Comparison of ENCODE assay signal across 14 mouse cellular contexts in genomic region chr5:129225810-129226450, GRCm38 (mm10).
A peak's percentile ranks its signal among the peaks of the same experiment; 100 is the strongest.
DNase-seq lines count a peak whose midpoint lies in the region; ATAC-seq and TF ChIP-seq lines count a peak whose summit lies in the region.
"Had no signal": no experiment of that assay in that cellular context is flagged by ENCODE, and none has a peak within 500 bp of the region (broad histone marks: within the 10 kb centered on the region; RNA-seq: fewer than 3 reads in every experiment).

No protein-coding gene starts in this region.

- no peaks in the 10 kb centered on the region for H3K36me3 ChIP-seq in limb, embryonic 12.5 days
- H3K36me3 ChIP-seq in limb, embryonic 10.5 days, result no peaks in the 10 kb centered on the region
- no peaks in the 10 kb centered on the region for H3K36me3 ChIP-seq in hindbrain, postnatal 0 days (ENCODE audit: insufficient read depth, low read length)
- H3K36me3 ChIP-seq in stomach, postnatal 0 days (ENCODE audit: control insufficient read depth, insufficient read depth, low read length), result no peaks in the 10 kb centered on the region
- H3K36me3 ChIP-seq: liver, embryonic 15.5 days had no signal

- H3K4me3 ChIP-seq in limb, embryonic 12.5 days (replicated peaks), result no peak overlapping the region
- no peak overlapping the region for H3K4me3 ChIP-seq in limb, embryonic 10.5 days
- H3K4me3 ChIP-seq in hindbrain, postnatal 0 days (ENCODE audit: low read length), result no peak overlapping the region
- no peak overlapping the region for H3K4me3 ChIP-seq in stomach, postnatal 0 days (ENCODE audit: low read depth, low read length)
- H3K4me3 ChIP-seq: left cerebral cortex, adult 2 months; liver, embryonic 15.5 days had no signal

- peak; percentile 9 for DNase-seq in embryo, embryonic 10.5 days (ENCODE audit: low spot score)
- no peak for DNase-seq in embryo, embryonic 11 days
- DNase-seq in limb, embryonic 10.5 days (ENCODE audit: low spot score), result no peak
- DNase-seq in hindbrain, postnatal 0 days (ENCODE audit: low spot score), result peak; percentile 39
- DNase-seq in stomach, postnatal 0 days (ENCODE audit: low spot score), result no peak
- no peak for DNase-seq in right cerebral cortex, adult 18-20 months
- DNase-seq in urinary bladder, postnatal 4 days (ENCODE audit: low spot score in 2 of 2), result no peak
- DNase-seq: gastrocnemius, postnatal 25 days; right cerebral cortex, postnatal 25 days had no signal

- H3K27ac ChIP-seq in limb, embryonic 12.5 days, result no peak overlapping the region
- H3K27ac ChIP-seq in limb, embryonic 10.5 days, result no peak overlapping the region
- no peak overlapping the region for H3K27ac ChIP-seq in hindbrain, postnatal 0 days
- H3K27ac ChIP-seq in stomach, postnatal 0 days (replicated peaks), result no peak overlapping the region
- H3K27ac ChIP-seq: kidney, postnatal 0 days; left cerebral cortex, adult 2 months; liver, embryonic 15.5 days had no signal

- H3K4me1 ChIP-seq in limb, embryonic 12.5 days (replicated peaks), result no peaks in the 10 kb centered on the region
- no peaks in the 10 kb centered on the region for H3K4me1 ChIP-seq in limb, embryonic 10.5 days
- no peaks in the 10 kb centered on the region for H3K4me1 ChIP-seq in hindbrain, postnatal 0 days (ENCODE audit: insufficient read depth, low read length)
- no peaks in the 10 kb centered on the region for H3K4me1 ChIP-seq in stomach, postnatal 0 days (replicated peaks; ENCODE audit: control insufficient read depth, insufficient read depth)
- H3K4me1 ChIP-seq: liver, embryonic 15.5 days had no signal

- 73% methylated on average over 33 of the region's 33 CpGs for WGBS in limb, embryonic 12.5 days
- WGBS in limb, embryonic 10.5 days, result 67% methylated on average over 33 of the region's 33 CpGs
- WGBS in hindbrain, postnatal 0 days, result 52% methylated on average over 33 of the region's 33 CpGs
- 66% methylated on average over 33 of the region's 33 CpGs for WGBS in stomach, postnatal 0 days

- no peak for ATAC-seq in limb, embryonic 12.5 days (ENCODE audit: insufficient number of reproducible peaks, insufficient read depth, low FRiP score, low TSS enrichment, low read depth)
- peak; percentile 53; the same call in 1 of the 2 replicates for ATAC-seq in hindbrain, postnatal 0 days
- ATAC-seq in stomach, postnatal 0 days (ENCODE audit: low FRiP score, low TSS enrichment), result 0 out of 2 replicates have a peak, but pooled peaks have one; percentile 35
- ATAC-seq: activated CD4-positive, CD25-positive, alpha-beta regulatory T cell, adult 4 months had no signal

- H3K27me3 ChIP-seq in limb, embryonic 12.5 days, result 0 out of 2 replicates have a peak, but pooled peaks cover 2% of the 10 kb centered on the region
- H3K27me3 ChIP-seq in limb, embryonic 10.5 days (ENCODE audit: low read depth, poor library complexity, severe bottlenecking), result no peaks in the 10 kb centered on the region
- no peaks in the 10 kb centered on the region for H3K27me3 ChIP-seq in hindbrain, postnatal 0 days (ENCODE audit: insufficient read depth, low read length)
- no peaks in the 10 kb centered on the region for H3K27me3 ChIP-seq in stomach, postnatal 0 days (ENCODE audit: control insufficient read depth, insufficient read depth, low read length)
- H3K27me3 ChIP-seq: liver, embryonic 15.5 days had no signal

- no peak overlapping the region for H3K9ac ChIP-seq in limb, embryonic 12.5 days (replicated peaks)
- no peak overlapping the region for H3K9ac ChIP-seq in hindbrain, postnatal 0 days (replicated peaks; ENCODE audit: low read length)
- H3K9ac ChIP-seq in stomach, postnatal 0 days (ENCODE audit: low read length), result no peak overlapping the region
- H3K9ac ChIP-seq: liver, embryonic 15.5 days had no signal

- H3K4me2 ChIP-seq in limb, embryonic 12.5 days, result peak overlapping the region; percentile 19; the same call in 1 of the 2 replicates
- no peak overlapping the region for H3K4me2 ChIP-seq in hindbrain, postnatal 0 days (ENCODE audit: low read depth, low read length)
- no peak overlapping the region for H3K4me2 ChIP-seq in stomach, postnatal 0 days (replicated peaks; ENCODE audit: low read depth)
- H3K4me2 ChIP-seq: liver, embryonic 15.5 days had no signal

- no peak for TF ChIP-seq EP300 in stomach, postnatal 0 days (optimal IDR thresholded peaks at IDR 0.05)

- TF ChIP-seq CTCF in hindbrain, postnatal 0 days (IDR thresholded peaks at IDR 0.05; ENCODE audit: low read depth), result no peak
- no peak for TF ChIP-seq CTCF in stomach, postnatal 0 days (IDR thresholded peaks at IDR 0.05; ENCODE audit: low read depth)

- H3K9me3 ChIP-seq in limb, embryonic 12.5 days, result no peaks in the 10 kb centered on the region
- H3K9me3 ChIP-seq in limb, embryonic 10.5 days (replicated peaks), result no peaks in the 10 kb centered on the region
- H3K9me3 ChIP-seq in hindbrain, postnatal 0 days (ENCODE audit: low read length), result no peaks in the 10 kb centered on the region
- no peaks in the 10 kb centered on the region for H3K9me3 ChIP-seq in stomach, postnatal 0 days (ENCODE audit: control insufficient read depth, low read length)
- H3K9me3 ChIP-seq: liver, embryonic 15.5 days had no signal

Comparison
In these comparisons a context has a peak if more than half of its experiments do, and no peak if none do; other contexts are left out.
1. DNase-seq: peak in embryo, embryonic 10.5 days (single experiment) and hindbrain, postnatal 0 days (single experiment); none in embryo, embryonic 11 days (single experiment), limb, embryonic 10.5 days (single experiment), stomach, postnatal 0 days (single experiment), right cerebral cortex, adult 18-20 months (single experiment) and urinary bladder, postnatal 4 days (0 of 2).